Mouse (Mus musculus) forebrain, embryonic 16.5 days (tissue): Measurements from ENCODE around the gene Slc34a1. TPM values are rescaled to one million over a fixed set of nuclear protein-coding genes. Genes with fewer than 3 reads are reported as not detected.

Source experiments
- ATAC-seq: fragments of 200-750 bp; cut with Nextera tagmentation; 2 replicates; pipeline ENCODE4 v1.8.0; 2017; ENCODE audit warnings: mild to moderate bottlenecking, moderate library complexity
- H3K27ac ChIP-seq: fragments of 300-500 bp; sonication (generic); 2 replicates; pipeline ENCODE4 v1.5.1; 2014; ENCODE audit warnings: low read length, control low read depth
- H3K27me3 ChIP-seq: fragments of 300-500 bp; sonication (generic); replicated peaks from 2 replicates; pipeline ENCODE4 v1.6.1; 2014; ENCODE audit warnings: low read length; ENCODE audit not compliant: control insufficient read depth, insufficient read depth
- H3K36me3 ChIP-seq: fragments of 300-500 bp; sonication (generic); 2 replicates; pipeline ENCODE4 v1.6.1; 2014; ENCODE audit not compliant: control insufficient read depth, insufficient read depth
- H3K4me1 ChIP-seq: fragments of 300-500 bp; sonication (generic); replicated peaks from 2 replicates; pipeline ENCODE4 v1.6.1; 2014; ENCODE audit warnings: low read length; ENCODE audit not compliant: control insufficient read depth, insufficient read depth
- H3K4me2 ChIP-seq: fragments of 300-500 bp; sonication (generic); 2 replicates; pipeline ENCODE4 v1.6.1; 2014; ENCODE audit warnings: mild to moderate bottlenecking, low read length, control low read depth
- H3K4me3 ChIP-seq: fragments of 300-500 bp; sonication (generic); replicated peaks from 2 replicates; pipeline ENCODE4 v1.5.1; 2014; ENCODE audit warnings: mild to moderate bottlenecking, low read length, control low read depth
- H3K9ac ChIP-seq: fragments of 300-500 bp; sonication (generic); replicated peaks from 2 replicates; pipeline ENCODE4 v1.6.1; 2014; ENCODE audit warnings: low read depth, low read length, control low read depth
- H3K9me3 ChIP-seq: fragments of 300-500 bp; sonication (generic); 2 replicates; pipeline ENCODE4 v1.6.1; 2016; ENCODE audit warnings: low read length; ENCODE audit not compliant: control insufficient read depth
- WGBS: fragments of 180-500 bp; shearing (Covaris S2); extraction: QIAGEN DNeasy Blood & Tissue Kit; methylation state at CpG from one replicate; pipeline ENCODE4 v1.1.7; 2014; 5-methylcytosine and 5-hydroxymethylcytosine counted together
- polyA plus RNA-seq: library from polyadenylated mRNA; unstranded; fragments of >200 nt; fragmentation: Nextera tagmentation; extraction: Ambion mirVana; gene quantifications from 2 replicates; pipeline ENCODE4 v1.2.1, GENCODE M21; 2015

Gene Slc34a1
- polyA plus RNA-seq, 1 experiment from 2014 or later, result not detected

- Histone ChIP-seq H3K4me1 (peaks cover 6% of the 10 kb centered on the region; the same call in 1 of the 2 replicates), H3K36me3 (no peaks in the 10 kb centered on the region), H3K27me3 (0 out of 2 replicates have a peak, but pooled peaks cover under 1% of the 10 kb centered on the region), H3K4me3 (no peak overlapping the region), H3K27ac (no peak overlapping the region), H3K9me3 (no peaks in the 10 kb centered on the region), H3K9ac (no peak overlapping the region), H3K4me2 (no peak overlapping the region)
- no peak for ATAC-seq
- WGBS, result 79% methylated on average over 12 of the region's 12 CpGs
Observed at GRCm38 (mm10) chr13:55413333-55413732, 15.3 kb downstream of the Slc34a1 start.

- H3K36me3 ChIP-seq, result no peaks in the 10 kb centered on the region
- peak within 1 kb of the TSS; percentile 52 for H3K4me2 ChIP-seq
- ATAC-seq, result peak; percentile 67
- WGBS, result 7% methylated on average over 41 of the region's 41 CpGs
- H3K4me3 ChIP-seq, result peak within 1 kb of the TSS; percentile 38
- H3K4me1 ChIP-seq, result peaks cover 6% of the 10 kb centered on the region; the same call in 1 of the 2 replicates
- no peak within 1 kb of the TSS for H3K27ac ChIP-seq
- H3K9me3 ChIP-seq, result no peaks in the 10 kb centered on the region
- H3K9ac ChIP-seq, result peak within 1 kb of the TSS; percentile 55
- H3K27me3 ChIP-seq, result peaks cover 10% of the 10 kb centered on the region
Observed at GRCm38 (mm10) chr13:55414743-55415380, 16.9 kb downstream of the Slc34a1 start, which contains the start of gene Pfn3. Pfn3 (minus strand) TSS chr13:55415232.

- Histone ChIP-seq H3K4me3 (peak overlapping the region; percentile 9), H3K36me3 (no peaks in the 10 kb centered on the region), H3K9me3 (no peaks in the 10 kb centered on the region), H3K4me2 (peak overlapping the region; percentile 36), H3K4me1 (peaks cover 13% of the 10 kb centered on the region), H3K9ac (peak overlapping the region; percentile 40; the same call in 1 of the 2 replicates), H3K27ac (no peak overlapping the region), H3K27me3 (peaks cover 33% of the 10 kb centered on the region)
- peak; percentile 64 for ATAC-seq
- WGBS, result 9% methylated on average over 12 of the region's 12 CpGs
Observed at GRCm38 (mm10) chr13:55418004-55418403, 20.0 kb downstream of the Slc34a1 start.

- 85% methylated on average over 5 of the region's 5 CpGs for WGBS
- peaks cover 13% of the 10 kb centered on the region for H3K4me1 ChIP-seq
- no peak overlapping the region for H3K9ac ChIP-seq
- no peak overlapping the region for H3K27ac ChIP-seq
- H3K9me3 ChIP-seq, result no peaks in the 10 kb centered on the region
- no peak overlapping the region for H3K4me2 ChIP-seq
- H3K27me3 ChIP-seq, result peaks cover 33% of the 10 kb centered on the region
- no peak for ATAC-seq
- no peak overlapping the region for H3K4me3 ChIP-seq
- H3K36me3 ChIP-seq, result no peaks in the 10 kb centered on the region
Observed at GRCm38 (mm10) chr13:55419142-55419541, 21.2 kb downstream of the Slc34a1 start.

- Histone ChIP-seq H3K36me3 (no peaks in the 10 kb centered on the region), H3K4me3 (no peak overlapping the region), H3K27me3 (peaks cover 33% of the 10 kb centered on the region), H3K9me3 (no peaks in the 10 kb centered on the region), H3K4me1 (peaks cover 7% of the 10 kb centered on the region), H3K9ac (no peak overlapping the region), H3K4me2 (peak overlapping the region; percentile 40; the same call in 1 of the 2 replicates), H3K27ac (no peak overlapping the region)
- ATAC-seq, result no peak
- 35% methylated on average over 51 of the region's 51 CpGs for WGBS
Observed at GRCm38 (mm10) chr13:55420018-55420932, 22.3 kb downstream of the Slc34a1 start.

- H3K9me3 ChIP-seq, result no peaks in the 10 kb centered on the region
- peak overlapping the region; percentile 39 for H3K9ac ChIP-seq
- H3K4me3 ChIP-seq, result peak overlapping the region; percentile 20
- no peaks in the 10 kb centered on the region for H3K36me3 ChIP-seq
- H3K4me1 ChIP-seq, result peaks cover 7% of the 10 kb centered on the region
- H3K27ac ChIP-seq, result no peak overlapping the region
- peaks cover 33% of the 10 kb centered on the region for H3K27me3 ChIP-seq
- 14% methylated on average over 35 of the region's 35 CpGs for WGBS
- peak overlapping the region; percentile 40 for H3K4me2 ChIP-seq
- ATAC-seq, result peak; percentile 76
Observed at GRCm38 (mm10) chr13:55420933-55421800, 23.2 kb downstream of the Slc34a1 start.

GRCm38 (mm10) chr13:55426613-55427012 lies 28.6 kb downstream of the Slc34a1 start, which contains the start of gene F12:
F12 (minus strand) TSS chr13:55426793.
- no peaks in the 10 kb centered on the region for H3K9me3 ChIP-seq
- H3K27ac ChIP-seq, result no peak within 1 kb of the TSS
- H3K36me3 ChIP-seq, result no peaks in the 10 kb centered on the region
- H3K4me2 ChIP-seq, result no peak within 1 kb of the TSS
- ATAC-seq, result no peak
- H3K27me3 ChIP-seq, result peaks cover 7% of the 10 kb centered on the region
- 90% methylated on average over 10 of the region's 10 CpGs for WGBS
- no peaks in the 10 kb centered on the region for H3K4me1 ChIP-seq
- H3K4me3 ChIP-seq, result no peak within 1 kb of the TSS
- H3K9ac ChIP-seq, result no peak within 1 kb of the TSS

- H3K27ac ChIP-seq, result no peak overlapping the region
- no peak for ATAC-seq
- 79% methylated on average over 12 of the region's 12 CpGs for WGBS
- no peak overlapping the region for H3K9ac ChIP-seq
- H3K4me1 ChIP-seq, result no peaks in the 10 kb centered on the region
- no peak overlapping the region for H3K4me3 ChIP-seq
- H3K27me3 ChIP-seq, result no peaks in the 10 kb centered on the region
- no peaks in the 10 kb centered on the region for H3K9me3 ChIP-seq
- H3K36me3 ChIP-seq, result no peaks in the 10 kb centered on the region
- H3K4me2 ChIP-seq, result no peak overlapping the region
Observed at GRCm38 (mm10) chr13:55429226-55429888, 31.4 kb downstream of the Slc34a1 start.
